Mouse (Mus musculus) hindbrain, embryonic 16.5 days (tissue): ENCODE data around the gene Kcnk3. TPM values are rescaled to one million over a fixed set of nuclear protein-coding genes. Genes with fewer than 3 reads are reported as not detected.

ENCODE experiments used
- ATAC-seq: fragments of 200-750 bp; cut with Nextera tagmentation; 2 replicates; pipeline ENCODE4 v1.8.0; 2017; ENCODE audit warnings: moderate TSS enrichment, moderate library complexity
- H3K27ac ChIP-seq: fragments of 300-500 bp; sonication (generic); 2 replicates; pipeline ENCODE4 v1.5.1; 2014; ENCODE audit warnings: low read depth, mild to moderate bottlenecking, control low read depth, low read length, moderate library complexity
- H3K27me3 ChIP-seq: fragments of 300-500 bp; sonication (generic); replicated peaks from 2 replicates; pipeline ENCODE4 v1.6.1; 2014; ENCODE audit warnings: low read length; ENCODE audit not compliant: control insufficient read depth, insufficient read depth
- H3K36me3 ChIP-seq: fragments of 300-500 bp; sonication (generic); 2 replicates; pipeline ENCODE4 v1.6.1; 2014; ENCODE audit warnings: mild to moderate bottlenecking, low read length, moderate library complexity, mixed read lengths; ENCODE audit not compliant: control insufficient read depth, insufficient read depth
- H3K4me1 ChIP-seq: fragments of 300-500 bp; sonication (generic); 2 replicates; pipeline ENCODE4 v1.6.1; 2014; ENCODE audit warnings: low read depth, low read length; ENCODE audit not compliant: control insufficient read depth, insufficient read depth
- H3K4me2 ChIP-seq: fragments of 300-500 bp; sonication (generic); 2 replicates; pipeline ENCODE4 v1.6.1; 2014; ENCODE audit warnings: mild to moderate bottlenecking, low read length, control low read depth, moderate library complexity
- H3K4me3 ChIP-seq: fragments of 300-500 bp; sonication (generic); 2 replicates; pipeline ENCODE4 v1.5.1; 2014; ENCODE audit warnings: mild to moderate bottlenecking, low read length, control low read depth, moderate library complexity
- H3K9ac ChIP-seq: fragments of 300-500 bp; sonication (generic); 2 replicates; pipeline ENCODE4 v1.6.1; 2014; ENCODE audit warnings: low read depth, mild to moderate bottlenecking, control low read depth, low read length, moderate library complexity
- H3K9me3 ChIP-seq: fragments of 300-500 bp; sonication (generic); 2 replicates; pipeline ENCODE4 v1.6.1; 2014; ENCODE audit warnings: mild to moderate bottlenecking, low read length, moderate library complexity; ENCODE audit not compliant: control insufficient read depth
- WGBS: fragments of 180-500 bp; shearing (Covaris S2); extraction: QIAGEN DNeasy Blood & Tissue Kit; methylation state at CpG from one replicate; pipeline ENCODE4 v1.1.7; 2014; 5-methylcytosine and 5-hydroxymethylcytosine counted together
- polyA plus RNA-seq: library from polyadenylated mRNA; unstranded; fragments of >200 nt; fragmentation: Nextera tagmentation; extraction: Ambion mirVana; gene quantifications from 2 replicates; pipeline ENCODE4 v1.2.1, GENCODE M21; 2015

The Kcnk3 gene
- polyA plus RNA-seq, 1 experiment from 2014 or later: 8.0 TPM

DNA sequence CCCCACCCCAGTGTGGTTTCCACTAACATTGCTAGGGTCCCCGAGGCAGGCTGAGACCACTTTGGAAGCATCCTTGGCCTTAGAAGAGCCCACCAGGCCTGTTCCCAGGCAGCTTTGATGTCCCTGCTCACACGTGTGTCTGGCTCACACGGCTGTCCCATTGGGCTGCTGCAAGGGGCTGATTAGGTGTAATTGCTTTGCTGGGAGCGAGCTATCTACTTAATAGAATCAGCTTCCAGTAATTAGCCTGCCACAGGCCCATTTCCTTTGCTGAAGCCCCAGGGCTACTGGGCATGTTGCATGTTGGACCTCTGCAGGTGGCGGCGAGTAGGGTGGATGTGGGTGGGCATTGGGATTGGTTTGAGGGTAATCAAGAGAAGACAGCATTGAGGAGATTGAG, 7.2 kb upstream of the Kcnk3 start:
- no peak overlapping the region for H3K4me3 ChIP-seq
- H3K27me3 ChIP-seq: no peaks in the 10 kb centered on the region
- no peak overlapping the region for H3K9ac ChIP-seq
- no peak overlapping the region for H3K4me2 ChIP-seq
- H3K27ac ChIP-seq: no peak overlapping the region
- WGBS: 61% methylated on average over 6 of the region's 6 CpGs
- H3K36me3 ChIP-seq: no peaks in the 10 kb centered on the region
- ATAC-seq: no peak
- no peaks in the 10 kb centered on the region for H3K9me3 ChIP-seq
- peaks cover 4% of the 10 kb centered on the region for H3K4me1 ChIP-seq

DNA sequence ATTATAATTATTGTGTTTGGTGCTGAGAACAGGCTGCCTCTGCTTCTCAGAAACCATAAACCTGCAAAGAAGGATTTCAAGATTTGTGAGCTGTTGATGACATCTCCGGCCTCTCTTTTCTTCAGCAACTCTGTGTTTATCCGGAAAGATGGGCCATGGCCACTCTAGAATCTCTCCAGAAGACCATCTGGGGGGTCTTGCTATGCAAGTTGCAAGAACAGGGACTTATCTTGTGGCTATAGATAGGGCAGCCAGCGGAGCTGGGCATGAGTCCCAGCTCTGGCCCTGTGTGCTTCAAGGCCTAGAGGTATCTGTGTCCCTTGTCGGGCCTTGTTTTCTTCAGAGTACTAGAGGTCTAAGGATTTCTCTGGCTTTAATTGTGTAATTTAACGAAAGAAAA, 6.0 kb upstream of the Kcnk3 start:
- WGBS: 90% methylated on average over 5 of the region's 5 CpGs
- peaks cover 5% of the 10 kb centered on the region for H3K4me1 ChIP-seq
- ATAC-seq: no peak
- no peaks in the 10 kb centered on the region for H3K27me3 ChIP-seq
- H3K36me3 ChIP-seq: no peaks in the 10 kb centered on the region
- no peak overlapping the region for H3K4me3 ChIP-seq
- no peaks in the 10 kb centered on the region for H3K9me3 ChIP-seq
- no peak overlapping the region for H3K9ac ChIP-seq
- no peak overlapping the region for H3K4me2 ChIP-seq
- H3K27ac ChIP-seq: no peak overlapping the region

- no peak for ATAC-seq
- Histone ChIP-seq H3K27ac (no peak overlapping the region), H3K4me3 (no peak overlapping the region), H3K27me3 (no peaks in the 10 kb centered on the region), H3K36me3 (no peaks in the 10 kb centered on the region), H3K4me2 (no peak overlapping the region), H3K4me1 (peaks cover 27% of the 10 kb centered on the region), H3K9ac (no peak overlapping the region), H3K9me3 (no peaks in the 10 kb centered on the region)
- WGBS: 74% methylated on average over 3 of the region's 3 CpGs
These were observed 1.4 kb upstream of the Kcnk3 start for GRCm38 (mm10) chr5:30586616-30587015.

DNA sequence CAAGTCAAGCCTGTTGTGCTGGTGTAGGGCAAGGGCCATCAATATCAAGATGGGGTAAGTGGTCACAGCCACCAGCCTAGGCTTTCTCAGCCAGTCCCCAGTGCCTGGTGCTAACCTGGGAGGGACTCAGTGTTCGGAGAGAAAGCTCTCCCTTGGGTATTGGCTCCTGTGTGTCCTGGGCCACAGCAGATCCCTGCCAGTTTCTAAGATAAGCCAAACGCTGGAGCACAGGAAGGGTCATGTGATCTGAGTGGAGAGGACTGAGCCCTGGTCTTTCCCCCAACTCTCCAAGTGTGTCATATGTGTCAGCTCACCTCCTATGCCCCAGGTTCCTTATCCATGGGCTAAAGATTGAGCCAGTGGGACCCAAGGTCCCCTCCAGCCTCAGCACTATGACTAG, 869 bp upstream of the Kcnk3 start:
- H3K27me3 ChIP-seq: no peaks in the 10 kb centered on the region
- peak overlapping the region; percentile 83; the same call in 1 of the 2 replicates for H3K27ac ChIP-seq
- no peaks in the 10 kb centered on the region for H3K36me3 ChIP-seq
- peaks cover 28% of the 10 kb centered on the region for H3K4me1 ChIP-seq
- no peak overlapping the region for H3K9ac ChIP-seq
- peak overlapping the region; percentile 88 for H3K4me2 ChIP-seq
- WGBS: 27% methylated on average over 2 of the region's 2 CpGs
- H3K9me3 ChIP-seq: no peaks in the 10 kb centered on the region
- H3K4me3 ChIP-seq: peak overlapping the region; percentile 73
- ATAC-seq: peak; percentile 9; the same call in 1 of the 2 replicates

- no peaks in the 10 kb centered on the region for H3K9me3 ChIP-seq
- no peaks in the 10 kb centered on the region for H3K27me3 ChIP-seq
- under 1% methylated on average over 58 of the region's 70 CpGs for WGBS
- H3K4me1 ChIP-seq: peaks cover 31% of the 10 kb centered on the region
- peak overlapping the region; percentile 73 for H3K4me3 ChIP-seq
- peak overlapping the region; percentile 88 for H3K4me2 ChIP-seq
- peak overlapping the region; percentile 83 for H3K27ac ChIP-seq
- no peaks in the 10 kb centered on the region for H3K36me3 ChIP-seq
- ATAC-seq: peak; percentile 67
- H3K9ac ChIP-seq: peak overlapping the region; percentile 89
These were observed 465 bp downstream of the Kcnk3 start for GRCm38 (mm10) chr5:30588301-30588968.

GRCm38 (mm10) chr5:30589069-30589468, 1.1 kb downstream of the Kcnk3 start:
- Histone ChIP-seq H3K4me1 (peaks cover 37% of the 10 kb centered on the region), H3K27ac (no peak overlapping the region)
- WGBS: 39% methylated on average over 4 of the region's 4 CpGs

GRCm38 (mm10) chr5:30589546-30589945, 1.6 kb downstream of the Kcnk3 start:
- H3K4me2 ChIP-seq: peak overlapping the region; percentile 88
- no peak overlapping the region for H3K9ac ChIP-seq
- peaks cover 40% of the 10 kb centered on the region for H3K4me1 ChIP-seq
- 78% methylated on average over 3 of the region's 3 CpGs for WGBS
- H3K36me3 ChIP-seq: no peaks in the 10 kb centered on the region
- H3K9me3 ChIP-seq: no peaks in the 10 kb centered on the region
- H3K27me3 ChIP-seq: no peaks in the 10 kb centered on the region
- H3K4me3 ChIP-seq: peak overlapping the region; percentile 73
- no peak for ATAC-seq
- H3K27ac ChIP-seq: no peak overlapping the region

More at GRCm38 (mm10) chr5:30589069-30589468, 1.1 kb downstream of the Kcnk3 start:
- no peak for ATAC-seq
- no peaks in the 10 kb centered on the region for H3K9me3 ChIP-seq
- no peaks in the 10 kb centered on the region for H3K27me3 ChIP-seq
- H3K4me3 ChIP-seq: peak overlapping the region; percentile 73
- H3K4me2 ChIP-seq: peak overlapping the region; percentile 88
- peak overlapping the region; percentile 89 for H3K9ac ChIP-seq
- no peaks in the 10 kb centered on the region for H3K36me3 ChIP-seq

DNA sequence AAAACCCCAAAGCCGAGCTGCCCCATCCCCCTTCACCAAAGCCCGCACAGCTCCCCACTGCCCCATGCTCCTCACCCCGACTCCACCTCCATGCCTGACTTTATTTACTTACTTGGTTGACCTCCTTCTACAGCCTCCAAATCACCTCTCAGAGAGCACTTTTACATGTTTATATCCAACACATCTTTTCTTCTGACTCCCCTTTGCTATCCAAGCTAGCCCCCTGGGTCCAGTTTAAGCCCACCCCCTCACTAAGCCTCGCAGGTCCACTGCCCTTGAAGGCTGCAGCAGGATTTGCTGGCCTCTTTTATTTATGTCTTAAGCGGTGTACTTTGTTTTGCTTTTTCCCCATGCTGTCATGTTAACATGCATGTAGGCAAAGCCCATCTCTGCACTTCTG, 2.3 kb downstream of the Kcnk3 start:
- Histone ChIP-seq H3K27me3 (no peaks in the 10 kb centered on the region), H3K27ac (no peak overlapping the region), H3K4me2 (peak overlapping the region; percentile 88; the same call in 1 of the 2 replicates), H3K9ac (no peak overlapping the region), H3K36me3 (no peaks in the 10 kb centered on the region), H3K4me1 (peaks cover 43% of the 10 kb centered on the region), H3K4me3 (no peak overlapping the region), H3K9me3 (no peaks in the 10 kb centered on the region)
- no peak for ATAC-seq
- WGBS: 81% methylated on average over 5 of the region's 5 CpGs

- no peaks in the 10 kb centered on the region for H3K9me3 ChIP-seq
- no peak for ATAC-seq
- WGBS: 41% methylated on average over 5 of the region's 5 CpGs
- no peak overlapping the region for H3K9ac ChIP-seq
- H3K27me3 ChIP-seq: no peaks in the 10 kb centered on the region
- no peak overlapping the region for H3K4me2 ChIP-seq
- H3K36me3 ChIP-seq: no peaks in the 10 kb centered on the region
- peaks cover 43% of the 10 kb centered on the region for H3K4me1 ChIP-seq
- no peak overlapping the region for H3K4me3 ChIP-seq
- H3K27ac ChIP-seq: no peak overlapping the region
These were observed 3.3 kb downstream of the Kcnk3 start for GRCm38 (mm10) chr5:30591205-30591731.
